Mouse (Mus musculus) CH12.LX (cell line): ENCODE measurements around the gene Col4a1.

Experiments used
- CTCF ChIP-seq, 2 experiments: IDR thresholded peaks in 1 of 2; conservative IDR thresholded peaks in 1 of 2; 2 replicates each; pipeline ENCODE4 v1.5.1; 2011 to 2012; ENCODE audit warnings: low read depth in 2 of 2, low read length in 2 of 2, improper control_type of control experiment in 1 of 2, inconsistent platforms in 1 of 2, mild to moderate bottlenecking in 1 of 2, moderate library complexity in 1 of 2
- EP300 ChIP-seq: IDR thresholded peaks from 2 replicates; pipeline ENCODE4 v1.6.1; 2011; ENCODE audit warnings: low read length, improper control_type of control experiment
- MAX ChIP-seq: IDR thresholded peaks from 2 replicates; pipeline ENCODE4 v1.6.1; 2011; ENCODE audit warnings: low read length, improper control_type of control experiment
- MAZ ChIP-seq: IDR thresholded peaks from 2 replicates; pipeline ENCODE4 v1.6.1; 2012; ENCODE audit warnings: low read depth, mild to moderate bottlenecking, inconsistent platforms, low read length, improper control_type of control experiment, moderate library complexity
- MEF2A ChIP-seq: IDR thresholded peaks from 2 replicates; pipeline ENCODE4 v1.6.1; 2014; ENCODE audit warnings: low read depth, mild to moderate bottlenecking, inconsistent platforms, low read length, improper control_type of control experiment, borderline replicate concordance
- POLR2A ChIP-seq: IDR thresholded peaks from 2 replicates; pipeline ENCODE4 v1.6.1; 2011; ENCODE audit warnings: low read depth, mild to moderate bottlenecking, improper control_type of control experiment, low read length
- SMC3 ChIP-seq: IDR thresholded peaks from 2 replicates; pipeline ENCODE4 v1.6.1; 2011; ENCODE audit warnings: low read depth, low read length, improper control_type of control experiment
- UBTF ChIP-seq: IDR thresholded peaks from 2 replicates; pipeline ENCODE4 v1.6.1; 2012; ENCODE audit warnings: low read depth, mild to moderate bottlenecking, inconsistent platforms, low read length, improper control_type of control experiment, moderate library complexity

- TF ChIP-seq MEF2A: no peak
- no peak for TF ChIP-seq POLR2A
- TF ChIP-seq MAZ: no peak
- no peak for TF ChIP-seq EP300
- TF ChIP-seq UBTF: no peak
- no peak for TF ChIP-seq CTCF (conservative IDR thresholded peaks at IDR 0.05 in 1 of 2, IDR thresholded peaks at IDR 0.05 in 1 of 2; ENCODE audit: low read depth in 2 of 2, low read length in 2 of 2)
- TF ChIP-seq SMC3: no peak
- TF ChIP-seq MAX: no peak
Observed at GRCm38 (mm10) chr8:11205532-11205931, 107.1 kb downstream of the Col4a1 start.
